Mouse (Mus musculus): ENCODE results near the gene Wscd2. TPM values are rescaled to one million over a fixed set of nuclear protein-coding genes. Genes with fewer than 3 reads are reported as not detected.

Wscd2 gene
- polyA plus RNA-seq, 2 experiments: 8.4 to 12.5 TPM

GRCm38 (mm10) chr5:113600803-113601202 is 110.7 kb downstream of the Wscd2 start:
- Histone ChIP-seq H3K4me1 (ENCODE audit: control insufficient read depth, insufficient read depth, low read length) (no peaks in the 10 kb centered on the region), H3K9ac (ENCODE audit: low read depth, low read length, severe bottlenecking) (no peak overlapping the region), H3K36me3 (ENCODE audit: control insufficient read depth, insufficient read depth, low read length) (no peaks in the 10 kb centered on the region), H3K4me2 (replicated peaks; ENCODE audit: low read depth, low read length, severe bottlenecking) (no peak overlapping the region), H3K27me3 (ENCODE audit: control insufficient read depth, insufficient read depth, low read length) (no peaks in the 10 kb centered on the region), H3K9me3 (ENCODE audit: control insufficient read depth, low read length) (no peaks in the 10 kb centered on the region), H3K4me3 (replicated peaks; ENCODE audit: low read length) (no peak overlapping the region), H3K27ac (replicated peaks; ENCODE audit: low read depth, low read length) (no peak overlapping the region)
- ATAC-seq (ENCODE audit: low FRiP score, low read depth) (no peak), DNase-seq (ENCODE audit: low spot score) (no peak)
- no peak for TF ChIP-seq POLR2A (IDR thresholded peaks at IDR 0.05; ENCODE audit: borderline replicate concordance, extremely low read depth, insufficient read depth, insufficient read length)
- WGBS: 33% methylated on average over 4 of the region's 4 CpGs

- Histone ChIP-seq H3K36me3 (ENCODE audit: control insufficient read depth, insufficient read depth, low read length) (no peaks in the 10 kb centered on the region), H3K4me2 (replicated peaks; ENCODE audit: low read depth, low read length, severe bottlenecking) (no peak overlapping the region), H3K4me3 (replicated peaks; ENCODE audit: low read length) (no peak overlapping the region), H3K9me3 (ENCODE audit: control insufficient read depth, low read length) (no peaks in the 10 kb centered on the region), H3K4me1 (ENCODE audit: control insufficient read depth, insufficient read depth, low read length) (peaks cover 14% of the 10 kb centered on the region), H3K27ac (replicated peaks; ENCODE audit: low read depth, low read length) (no peak overlapping the region), H3K27me3 (ENCODE audit: control insufficient read depth, insufficient read depth, low read length) (no peaks in the 10 kb centered on the region), H3K9ac (ENCODE audit: low read depth, low read length, severe bottlenecking) (no peak overlapping the region)
- DNase-seq (ENCODE audit: low spot score) (no peak), ATAC-seq (ENCODE audit: low FRiP score, low read depth) (no peak)
- WGBS: 86% methylated on average over 9 of the region's 9 CpGs
- no peak for TF ChIP-seq POLR2A (IDR thresholded peaks at IDR 0.05; ENCODE audit: borderline replicate concordance, extremely low read depth, insufficient read depth, insufficient read length)
Observed at GRCm38 (mm10) chr5:113603471-113603870, 113.3 kb downstream of the Wscd2 start.

GRCm38 (mm10) chr5:113604758-113605157 is 114.6 kb downstream of the Wscd2 start:
- DNase-seq (ENCODE audit: low spot score): no peak
- 53% methylated on average over 4 of the region's 4 CpGs for WGBS
- Histone ChIP-seq H3K27me3 (ENCODE audit: control insufficient read depth, insufficient read depth, low read length) (no peaks in the 10 kb centered on the region), H3K4me3 (replicated peaks; ENCODE audit: low read length) (no peak overlapping the region), H3K9me3 (ENCODE audit: control insufficient read depth, low read length) (no peaks in the 10 kb centered on the region), H3K4me2 (replicated peaks; ENCODE audit: low read depth, low read length, severe bottlenecking) (no peak overlapping the region), H3K9ac (ENCODE audit: low read depth, low read length, severe bottlenecking) (no peak overlapping the region), H3K36me3 (ENCODE audit: control insufficient read depth, insufficient read depth, low read length) (no peaks in the 10 kb centered on the region), H3K27ac (replicated peaks; ENCODE audit: low read depth, low read length) (no peak overlapping the region), H3K4me1 (ENCODE audit: control insufficient read depth, insufficient read depth, low read length) (peaks cover 21% of the 10 kb centered on the region)
- ATAC-seq (ENCODE audit: low FRiP score, low read depth): no peak
- TF ChIP-seq POLR2A (IDR thresholded peaks at IDR 0.05; ENCODE audit: borderline replicate concordance, extremely low read depth, insufficient read depth, insufficient read length): no peak

- Histone ChIP-seq H3K9me3 (ENCODE audit: control insufficient read depth, low read length) (no peaks in the 10 kb centered on the region), H3K27me3 (ENCODE audit: control insufficient read depth, insufficient read depth, low read length) (no peaks in the 10 kb centered on the region), H3K4me2 (replicated peaks; ENCODE audit: low read depth, low read length, severe bottlenecking) (no peak overlapping the region), H3K4me3 (replicated peaks; ENCODE audit: low read length) (no peak overlapping the region), H3K27ac (replicated peaks; ENCODE audit: low read depth, low read length) (no peak overlapping the region), H3K9ac (ENCODE audit: low read depth, low read length, severe bottlenecking) (no peak overlapping the region), H3K36me3 (ENCODE audit: control insufficient read depth, insufficient read depth, low read length) (no peaks in the 10 kb centered on the region), H3K4me1 (ENCODE audit: control insufficient read depth, insufficient read depth, low read length) (peaks cover 21% of the 10 kb centered on the region)
- ATAC-seq (ENCODE audit: low FRiP score, low read depth) (no peak), DNase-seq (ENCODE audit: low spot score) (no peak)
- no peak for TF ChIP-seq POLR2A (IDR thresholded peaks at IDR 0.05; ENCODE audit: borderline replicate concordance, extremely low read depth, insufficient read depth, insufficient read length)
- 35% methylated on average over 3 of the region's 3 CpGs for WGBS
Observed at GRCm38 (mm10) chr5:113606121-113606520, 116.0 kb downstream of the Wscd2 start.

- no peaks in the 10 kb centered on the region for H3K9me3 ChIP-seq (ENCODE audit: control insufficient read depth, low read length)
- H3K4me1 ChIP-seq (ENCODE audit: control insufficient read depth, insufficient read depth, low read length): peaks cover 21% of the 10 kb centered on the region
- no peak; the same call in 1 of the 2 replicates for ATAC-seq (ENCODE audit: low FRiP score, low read depth)
- H3K27ac ChIP-seq (replicated peaks; ENCODE audit: low read depth, low read length): peak overlapping the region; percentile 64
- no peak overlapping the region for H3K4me3 ChIP-seq (replicated peaks; ENCODE audit: low read length)
- no peak overlapping the region for H3K9ac ChIP-seq (ENCODE audit: low read depth, low read length, severe bottlenecking)
- H3K36me3 ChIP-seq (ENCODE audit: control insufficient read depth, insufficient read depth, low read length): no peaks in the 10 kb centered on the region
- H3K4me2 ChIP-seq (replicated peaks; ENCODE audit: low read depth, low read length, severe bottlenecking): no peak overlapping the region
- TF ChIP-seq POLR2A (IDR thresholded peaks at IDR 0.05; ENCODE audit: borderline replicate concordance, extremely low read depth, insufficient read depth, insufficient read length): no peak
- DNase-seq (ENCODE audit: low spot score): no peak
- no peaks in the 10 kb centered on the region for H3K27me3 ChIP-seq (ENCODE audit: control insufficient read depth, insufficient read depth, low read length)
- 74% methylated on average over 8 of the region's 8 CpGs for WGBS
Observed at GRCm38 (mm10) chr5:113606961-113607785, 117.0 kb downstream of the Wscd2 start.

Data from limb, embryonic 14.5 days (tissue).